Mouse (Mus musculus) olfactory bulb, adult 2 months (tissue): ENCODE data around the gene Pde6b.

ENCODE experiments used
- CTCF ChIP-seq: fragments of 200-500 bp; IDR thresholded peaks from 2 replicates; pipeline ENCODE4 v1.5.1; 2012; ENCODE audit warnings: low read depth, mild to moderate bottlenecking, low read length, moderate library complexity; ENCODE audit not compliant: insufficient read depth
- POLR2A ChIP-seq: fragments of 200-500 bp; IDR thresholded peaks from 2 replicates; pipeline ENCODE4 v1.6.1; 2012; ENCODE audit warnings: mild to moderate bottlenecking, low read depth, low read length, moderate library complexity; ENCODE audit not compliant: insufficient read depth

GRCm38 (mm10) chr5:108347843-108348242 lies 40.3 kb upstream of the Pde6b start:
- TF ChIP-seq POLR2A (no peak), CTCF (no peak)
